Mouse (Mus musculus) bone marrow, adult 2 months (tissue): Measurements from ENCODE around the gene Ccdc71.

Experiments
- CTCF ChIP-seq: fragments of 200-500 bp; IDR thresholded peaks from 2 replicates; pipeline ENCODE4 v1.5.1; 2011; ENCODE audit warnings: low read length, control low read depth; ENCODE audit not compliant: control insufficient read depth, insufficient read depth
- POLR2A ChIP-seq: fragments of 200-500 bp; IDR thresholded peaks from 2 replicates; pipeline ENCODE4 v1.6.1; 2011; ENCODE audit warnings: low read depth, mild to moderate bottlenecking, control low read depth, low read length, borderline replicate concordance; ENCODE audit not compliant: control insufficient read depth

DNA sequence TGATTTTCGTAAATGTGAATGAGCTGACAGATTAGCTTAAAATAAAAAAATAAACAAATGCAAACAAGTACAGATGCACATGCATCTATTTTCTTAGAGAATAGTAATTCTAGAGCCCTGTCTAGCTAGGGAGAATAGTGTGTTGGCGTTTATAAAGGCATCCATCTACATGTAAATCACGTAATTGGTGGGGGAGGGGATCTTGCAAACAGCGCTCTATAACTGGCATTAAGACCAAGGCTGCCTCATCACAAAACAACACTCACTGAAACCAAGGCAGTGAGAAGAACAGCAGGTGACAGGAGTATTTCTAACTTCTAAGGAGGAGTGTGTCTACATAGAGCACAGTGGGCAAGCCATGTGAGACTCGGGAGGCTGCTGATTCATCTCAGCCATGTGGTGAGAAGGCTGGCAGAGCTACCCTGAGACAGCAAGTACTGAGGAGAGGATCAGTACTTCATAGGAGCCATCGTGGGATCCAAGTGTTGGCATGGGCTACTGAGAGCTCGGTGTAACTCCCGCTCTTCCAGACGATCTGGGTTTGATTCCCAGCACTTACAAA is 48.9 kb upstream of the Ccdc71 start:
- TF ChIP-seq CTCF (no peak), POLR2A (no peak)
